Mouse (Mus musculus): ENCODE measurements around the gene Siah3.

Siah3 gene

DNA sequence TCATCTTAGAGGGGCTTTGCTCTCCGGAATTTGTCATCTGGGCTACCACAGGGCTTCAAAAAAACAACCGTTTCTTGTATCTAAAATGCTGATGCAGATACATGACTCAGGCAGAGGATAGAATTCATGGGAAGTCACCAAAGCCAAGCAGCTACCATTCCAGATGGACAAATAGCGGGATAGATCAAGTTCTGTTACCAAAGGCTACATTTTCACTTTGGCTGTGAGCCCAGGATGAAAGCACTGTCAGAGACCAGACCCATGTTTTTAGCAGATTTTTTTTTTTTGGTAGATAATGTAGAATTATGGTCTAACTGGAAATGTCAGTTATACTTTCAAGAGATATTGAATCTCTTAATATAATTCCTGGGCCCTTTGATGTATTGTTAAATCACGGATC is 7.4 kb downstream of the Siah3 start:
- no peak for DNase-seq (ENCODE audit: extremely low spot score, low spot score)

- DNase-seq (ENCODE audit: extremely low spot score, low spot score), result no peak
Measured at GRCm38 (mm10) chr14:75468941-75469340, 13.2 kb downstream of the Siah3 start.

DNA sequence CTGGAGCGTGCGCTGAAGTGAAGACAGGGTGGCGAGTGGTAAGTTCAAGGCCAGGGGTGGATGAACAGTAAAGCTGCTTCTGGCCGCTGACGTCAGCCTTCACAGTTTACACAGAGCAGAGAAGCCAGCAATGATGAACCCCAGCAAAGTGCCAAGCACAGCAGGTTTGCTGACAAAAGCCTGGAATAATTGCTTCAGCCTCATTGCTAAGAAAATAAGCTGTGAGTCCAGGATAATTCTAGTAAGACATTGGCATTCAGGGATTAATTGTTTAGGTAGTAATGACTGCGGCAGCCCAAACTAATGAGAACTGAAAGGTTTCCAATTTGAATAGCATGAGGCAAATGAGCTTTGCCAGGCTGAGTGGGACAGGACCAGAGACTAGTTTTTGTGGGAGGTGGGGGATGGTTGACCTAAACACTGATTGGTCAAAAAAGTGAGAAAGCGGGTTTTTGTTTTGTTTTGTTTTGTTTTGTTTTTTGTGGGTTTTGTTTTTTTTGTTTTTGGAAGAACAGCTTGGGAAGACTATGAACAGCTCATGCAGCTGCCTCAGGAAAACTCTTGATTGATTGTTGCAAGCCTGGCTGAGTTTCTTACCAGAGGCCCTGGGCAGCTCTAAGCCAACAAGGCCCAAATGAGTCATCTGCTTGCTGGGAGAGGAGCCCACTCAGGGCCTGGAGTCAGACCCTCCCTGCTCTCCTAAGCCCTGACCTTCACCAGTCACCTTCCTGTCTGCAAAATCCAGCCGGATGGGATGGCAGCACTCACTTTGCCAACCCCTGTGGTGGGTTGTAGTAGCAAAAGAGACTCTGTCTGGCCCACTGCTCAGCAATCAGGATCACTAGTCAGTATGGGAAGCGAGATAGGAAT is 17.5 kb downstream of the Siah3 start:
- DNase-seq (ENCODE audit: extremely low spot score, low spot score), result no peak

- DNase-seq (ENCODE audit: extremely low spot score, low spot score), result no peak
Measured at GRCm38 (mm10) chr14:75475887-75476286, 20.1 kb downstream of the Siah3 start.

DNA sequence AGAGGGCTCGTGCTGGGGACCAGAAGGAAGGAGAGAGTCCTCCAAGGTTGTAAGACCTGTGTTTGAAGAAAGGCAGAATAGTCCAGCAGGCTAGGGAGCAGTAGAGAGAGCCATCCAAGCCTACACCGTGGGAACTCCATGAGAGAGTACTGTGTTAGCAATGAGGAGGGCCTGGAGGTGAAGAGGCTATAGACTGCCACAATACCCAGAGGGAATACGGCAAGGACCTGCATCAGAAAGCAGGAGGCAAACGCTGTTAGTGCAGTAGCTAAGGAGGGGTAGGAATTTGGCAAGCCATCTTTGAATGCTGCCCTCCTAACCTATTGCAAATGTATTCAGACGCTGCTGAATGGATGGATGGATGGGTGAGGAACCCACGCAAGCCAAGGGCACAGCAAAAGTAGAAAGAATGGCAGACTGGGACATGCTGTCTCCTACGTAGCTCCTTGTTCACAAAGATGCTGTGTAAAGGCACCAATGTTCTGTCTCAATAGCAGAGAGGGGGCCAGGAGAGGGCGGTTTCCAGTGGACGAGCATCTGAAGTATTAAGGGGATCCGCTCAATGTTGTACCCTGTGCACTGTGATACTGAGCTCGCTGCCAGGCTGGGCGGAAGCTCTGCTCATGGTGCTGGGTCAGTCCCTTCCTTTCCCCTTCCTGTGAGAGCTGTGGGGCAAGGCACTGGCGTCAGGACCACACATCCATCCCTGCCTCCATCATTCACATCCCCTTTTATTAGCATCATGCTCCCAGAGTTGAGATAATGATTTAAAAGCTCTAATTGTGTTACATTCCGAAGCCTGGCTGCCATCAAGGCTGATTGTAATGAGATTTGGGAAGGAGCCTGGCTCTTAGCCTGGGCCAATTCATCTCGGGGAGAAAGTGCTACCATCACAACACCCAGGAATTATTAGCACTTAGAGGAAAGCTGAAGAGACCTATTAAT is 26.7 kb downstream of the Siah3 start:
- no peak for DNase-seq (ENCODE audit: extremely low spot score, low spot score)

DNA sequence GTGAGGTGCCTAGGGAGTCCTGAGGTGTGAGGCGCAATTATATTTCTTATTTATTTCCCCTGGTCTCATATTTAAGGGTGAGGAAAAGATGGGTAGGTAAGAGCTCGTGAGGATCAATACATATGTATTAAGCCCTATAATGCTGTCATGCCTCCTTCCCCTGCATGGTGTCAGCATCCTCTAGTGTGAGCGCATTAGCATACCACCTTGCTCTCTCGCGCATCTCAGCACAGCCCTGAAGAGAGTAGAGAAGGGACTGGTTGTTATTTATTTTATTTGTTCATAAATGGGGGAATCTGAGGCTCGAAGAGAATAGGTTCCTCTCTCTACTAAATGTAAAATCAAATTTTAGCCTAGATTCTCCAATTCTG is 27.4 kb downstream of the Siah3 start:
- no peak for DNase-seq (ENCODE audit: extremely low spot score, low spot score)

DNA sequence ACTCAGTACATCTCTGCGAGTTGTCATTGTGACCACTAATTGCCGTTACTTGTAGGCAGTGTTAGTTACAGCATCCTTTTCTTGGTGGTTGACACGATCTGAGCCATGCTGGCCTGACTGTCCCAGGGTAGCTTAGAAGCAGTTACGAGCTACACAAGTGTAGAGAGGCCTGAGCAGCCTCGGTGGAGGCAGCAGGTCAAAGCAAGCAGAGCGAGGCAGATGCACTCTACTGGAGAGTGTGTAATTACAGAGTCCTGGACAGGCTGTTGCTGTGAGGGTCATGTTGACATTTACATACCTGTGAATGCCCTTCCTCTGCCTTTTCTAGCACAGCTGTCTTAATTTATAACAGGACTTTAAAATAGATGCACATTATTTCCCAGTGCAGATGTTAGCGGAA is 32.1 kb downstream of the Siah3 start:
- DNase-seq (ENCODE audit: extremely low spot score, low spot score), result no peak

- no peak for DNase-seq (ENCODE audit: extremely low spot score, low spot score)
Measured at GRCm38 (mm10) chr14:75493555-75494194, 37.9 kb downstream of the Siah3 start.

DNA sequence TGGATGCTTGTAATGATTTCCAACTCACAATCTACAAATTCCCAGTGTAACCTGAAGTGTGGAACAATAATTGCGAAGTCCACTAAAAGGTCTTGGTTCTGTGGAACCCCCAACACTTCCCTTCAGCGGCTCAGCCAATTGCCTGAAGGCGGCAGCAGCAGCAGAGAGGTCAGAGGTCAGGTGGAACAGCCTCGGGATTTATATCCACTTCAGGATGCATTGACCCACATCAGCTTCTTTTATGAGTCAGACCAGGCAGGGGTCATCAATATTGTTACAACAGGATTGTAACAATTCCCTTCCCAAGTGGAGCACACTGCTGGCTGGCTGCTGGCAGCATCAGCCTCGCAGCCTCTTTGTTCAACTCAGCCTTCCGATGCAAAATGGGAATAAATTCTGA is 39.1 kb downstream of the Siah3 start:
- DNase-seq (ENCODE audit: extremely low spot score, low spot score), result peak; percentile 42

GRCm38 (mm10) chr14:75501501-75501990 is 45.8 kb downstream of the Siah3 start:
- no peak for DNase-seq (ENCODE audit: extremely low spot score, low spot score)

- no peak for DNase-seq (ENCODE audit: extremely low spot score, low spot score)
Measured at GRCm38 (mm10) chr14:75502446-75502845, 46.7 kb downstream of the Siah3 start.

DNA sequence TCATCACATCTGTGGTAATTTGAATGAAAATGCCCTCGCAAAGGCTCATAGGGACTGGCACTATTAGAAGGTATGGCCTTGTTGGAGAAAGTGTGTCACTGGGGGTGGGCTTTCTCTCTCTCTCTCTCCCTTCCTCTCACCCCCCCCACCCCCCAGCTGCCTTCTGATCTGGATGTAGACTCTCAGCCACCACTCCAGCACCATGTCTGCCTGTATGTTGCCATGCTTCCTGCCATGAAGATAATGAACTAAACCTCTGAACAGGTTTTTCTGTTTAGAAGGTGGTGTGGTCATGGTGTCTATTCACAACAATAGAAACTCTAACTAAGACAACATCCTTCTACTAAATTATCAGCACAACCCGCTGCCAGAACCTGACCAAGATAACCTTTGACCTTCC is 48.5 kb downstream of the Siah3 start:
- no peak for DNase-seq (ENCODE audit: extremely low spot score, low spot score)

DNA sequence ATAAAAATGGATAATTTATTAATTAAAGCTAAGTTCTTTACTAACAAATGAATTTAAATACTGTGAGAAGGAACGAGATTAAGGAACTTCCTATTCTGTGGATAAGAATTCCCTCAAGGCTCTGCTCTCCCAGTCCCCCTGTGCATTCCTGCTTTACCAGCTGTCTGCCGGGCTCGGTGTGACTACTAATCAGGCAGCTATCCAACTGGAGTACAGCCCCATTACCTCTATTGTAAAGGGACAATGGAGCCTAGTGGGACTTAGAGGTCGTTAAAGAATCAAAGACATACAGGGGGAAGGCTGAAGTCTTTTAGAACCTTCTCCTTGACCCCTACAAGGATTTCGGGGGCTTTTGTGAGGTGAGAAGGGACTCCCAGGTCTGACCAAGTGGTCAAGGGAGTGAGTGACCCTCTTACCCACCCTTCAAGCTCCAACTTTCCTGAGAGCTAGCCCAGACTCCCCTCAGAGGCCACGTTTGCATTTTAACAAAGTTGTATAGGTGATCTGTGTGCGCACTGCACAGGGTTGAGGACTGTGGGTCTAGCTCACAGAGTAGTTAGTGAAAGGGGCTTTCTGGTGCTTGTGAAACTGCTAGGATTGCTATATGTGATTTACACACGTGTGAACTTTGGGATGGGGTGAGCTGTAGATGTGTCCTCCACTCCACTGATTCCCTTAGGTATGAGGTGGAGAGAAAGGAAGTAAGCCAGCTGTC is 49.5 kb downstream of the Siah3 start:
- DNase-seq (ENCODE audit: extremely low spot score, low spot score), result no peak

GRCm38 (mm10) chr14:75506246-75506645 is 50.5 kb downstream of the Siah3 start:
- DNase-seq (ENCODE audit: extremely low spot score, low spot score), result no peak

GRCm38 (mm10) chr14:75510125-75510524 is 54.3 kb downstream of the Siah3 start:
- DNase-seq (ENCODE audit: extremely low spot score, low spot score), result no peak

GRCm38 (mm10) chr14:75512946-75513345 is 57.2 kb downstream of the Siah3 start:
- DNase-seq (ENCODE audit: extremely low spot score, low spot score), result no peak

GRCm38 (mm10) chr14:75516161-75516560 is 60.4 kb downstream of the Siah3 start:
- DNase-seq (ENCODE audit: extremely low spot score, low spot score), result no peak

- no peak for DNase-seq (ENCODE audit: extremely low spot score, low spot score)
Measured at GRCm38 (mm10) chr14:75516917-75517595, 61.3 kb downstream of the Siah3 start.

DNA sequence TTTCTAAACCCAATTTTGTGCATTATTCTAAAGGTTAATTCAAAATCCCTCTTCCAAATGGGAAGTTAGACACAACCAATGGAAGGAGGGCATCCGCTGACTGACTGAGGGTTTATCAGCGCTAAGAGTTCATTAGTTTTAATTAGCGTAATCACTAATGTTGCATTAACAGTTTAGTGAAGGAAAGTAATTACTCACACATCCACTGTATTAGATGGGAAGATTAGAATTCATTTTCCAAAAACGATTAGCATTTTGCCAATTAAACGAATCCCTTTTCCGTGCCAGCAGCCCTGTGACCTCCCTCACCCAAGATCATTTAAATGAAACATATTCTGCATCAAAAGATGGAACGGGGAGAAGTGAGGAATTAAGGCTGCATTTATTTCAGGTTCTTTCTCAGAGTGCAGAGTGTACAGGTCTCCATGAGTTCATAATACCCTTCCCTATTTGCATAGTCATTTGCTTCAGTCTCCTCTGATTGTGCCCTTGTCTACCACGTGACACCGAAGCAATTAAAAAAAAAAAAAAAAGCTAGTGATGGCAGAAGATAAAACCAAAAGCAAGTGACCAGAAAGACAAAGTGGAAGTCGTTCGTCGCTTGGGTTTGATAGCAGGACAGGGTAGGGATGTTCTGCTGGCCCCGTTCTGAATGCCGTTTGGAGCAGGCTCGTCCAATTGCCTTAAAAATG is 62.6 kb downstream of the Siah3 start:
- DNase-seq (ENCODE audit: extremely low spot score, low spot score), result no peak

DNA sequence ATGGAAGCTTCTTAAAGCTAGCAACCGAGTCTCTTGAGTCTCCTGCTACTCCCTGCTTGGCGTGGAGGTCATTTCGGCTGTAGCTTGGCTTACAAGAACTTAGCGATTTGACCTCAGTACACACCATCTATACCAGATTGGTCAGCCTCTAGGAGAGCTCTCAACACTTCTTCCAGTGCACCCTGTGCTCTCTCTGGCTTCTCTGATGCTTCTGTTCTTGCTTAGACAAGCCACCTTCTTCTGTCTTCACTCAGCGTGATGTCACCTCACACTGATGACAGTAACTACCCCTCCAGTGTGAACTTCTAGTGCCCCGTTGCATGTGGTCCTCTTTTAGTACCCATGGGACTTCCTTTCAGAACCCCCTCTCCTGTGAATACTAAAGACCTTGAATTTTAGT is 63.1 kb downstream of the Siah3 start:
- no peak for DNase-seq (ENCODE audit: extremely low spot score, low spot score)
